Mouse (Mus musculus): ENCODE results near the gene Fam219a.

Fam219a gene

DNA sequence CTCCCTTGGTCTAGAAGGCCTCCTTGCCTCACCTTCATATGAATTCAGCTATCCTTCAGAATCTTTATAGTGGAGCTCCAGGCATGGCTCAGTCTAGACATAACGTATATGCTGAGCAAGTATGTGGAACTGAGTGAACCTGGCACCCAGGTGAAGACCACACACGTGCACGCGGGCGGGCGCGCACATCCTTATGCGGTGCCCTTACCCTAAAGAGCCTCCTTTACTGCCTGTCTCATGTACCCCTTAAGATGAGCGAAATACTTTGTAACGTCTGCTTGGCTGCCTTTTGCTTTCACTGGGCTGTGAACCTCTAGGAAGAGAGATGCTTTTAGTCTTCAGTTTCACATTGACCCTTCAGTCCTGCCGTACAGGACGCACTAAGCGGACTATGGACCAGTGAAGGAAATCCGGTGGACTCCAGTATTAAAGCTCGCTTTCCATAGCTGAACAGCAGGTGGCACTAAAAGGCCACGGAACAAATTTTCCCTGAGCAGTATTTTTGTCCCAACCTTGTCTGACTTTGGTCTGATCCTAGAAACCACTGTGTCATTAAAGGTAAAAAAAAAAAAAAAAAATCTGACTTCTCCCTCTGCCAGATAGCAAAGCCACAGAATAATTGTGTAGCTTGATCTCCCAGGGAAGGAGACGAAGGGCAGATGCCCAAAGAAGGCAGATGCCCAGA lies 100.8 kb downstream of the Fam219a start:
- peak; percentile 60 to 67 for DNase-seq

All from cerebellum, adult 18-20 months (tissue).